In the genomic region with DNA sequence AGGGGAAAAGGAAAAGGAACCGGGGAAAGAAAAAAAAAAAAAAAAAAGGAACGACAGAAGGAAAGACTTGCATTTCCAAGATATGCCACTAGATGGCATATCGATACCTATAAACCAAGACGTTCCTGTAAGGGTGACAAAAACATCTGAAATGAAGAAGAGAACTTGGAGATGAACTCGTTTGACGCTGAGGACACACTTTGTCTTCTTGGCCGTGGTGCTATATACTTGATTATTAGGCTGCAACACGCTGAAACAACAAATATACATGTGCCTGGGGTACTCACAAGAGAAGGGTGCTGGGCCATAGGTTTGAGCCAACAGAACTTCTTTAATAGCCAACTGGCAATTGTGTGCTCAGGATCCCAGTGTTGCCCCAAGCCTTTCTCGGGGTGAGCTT, we compare ENCODE assay signal across 8 mouse cellular contexts.
DNase-seq lines count a peak whose midpoint lies in the region; ATAC-seq and TF ChIP-seq lines count a peak whose summit lies in the region.

No protein-coding gene starts in this region.

- H3K9ac ChIP-seq in heart, adult 2 months (ENCODE audit: low read depth, low read length), result no peak overlapping the region
- no peak overlapping the region for H3K9ac ChIP-seq in limb, embryonic 12.5 days (replicated peaks)
- no peak overlapping the region for H3K9ac ChIP-seq in neural tube, embryonic 11.5 days (ENCODE audit: low read length)

- TF ChIP-seq POLR2A in heart, adult 2 months (IDR thresholded peaks at IDR 0.05; ENCODE audit: insufficient read depth, low read depth, low read length), result no peak

- intact Hi-C loops in heart, adult 2 months (cut with DNase I), result loop anchor here (1.0 to 2.0 kb wide), 2 partner anchors 313 to 374 kb away; partner anchors contain the start of gene E130311K13Rik
- intact Hi-C loops in heart, postnatal 25 days (cut with DNase I), result loop anchor here (5.0 kb wide), 2 partner anchors 312 to 372 kb away; partner anchors contain the start of gene E130311K13Rik
- intact Hi-C loops in heart, postnatal 10 days (cut with DNase I), result loop anchor here (1.0 to 10.0 kb wide), 2 partner anchors 374 to 1240 kb away; partner anchors contain the start of gene E130311K13Rik

- 0 out of 2 replicates have a peak overlapping the region, but pooled peaks have one; percentile 10 for H3K4me2 ChIP-seq in limb, embryonic 12.5 days
- no peak overlapping the region for H3K4me2 ChIP-seq in neural tube, embryonic 11.5 days (ENCODE audit: low read depth)

- H3K27ac ChIP-seq in heart, adult 2 months, result no peak overlapping the region
- H3K27ac ChIP-seq in limb, embryonic 12.5 days, result no peak overlapping the region
- H3K27ac ChIP-seq in neural tube, embryonic 11.5 days (ENCODE audit: low read depth, low read length), result no peak overlapping the region

- no peak for TF ChIP-seq EP300 in heart, adult 2 months (IDR thresholded peaks at IDR 0.05; ENCODE audit: insufficient read depth, low read depth, low read length)

- no peaks in the 10 kb centered on the region for H3K27me3 ChIP-seq in heart, adult 2 months (ENCODE audit: control insufficient read depth, insufficient read depth, low read length)
- no peaks in the 10 kb centered on the region for H3K27me3 ChIP-seq in E14TG2a.4 (ENCODE audit: insufficient read depth, low read length)
- H3K27me3 ChIP-seq in limb, embryonic 12.5 days, result no peaks in the 10 kb centered on the region
- H3K27me3 ChIP-seq in neural tube, embryonic 11.5 days (ENCODE audit: control insufficient read depth, insufficient read depth, low read length), result no peaks in the 10 kb centered on the region

- no peak for DNase-seq in heart, adult 2 months
- no peak for DNase-seq in heart, postnatal 25 days (ENCODE audit: low spot score)
- peak; percentile 39 for DNase-seq in cerebellum, adult 9-10 months
- DNase-seq in heart, postnatal 10 days, result peak; percentile 34 to 66
- DNase-seq in neural tube, embryonic 11.5 days (ENCODE audit: low spot score), result peak; percentile 45

- H3K36me3 ChIP-seq in heart, adult 2 months (ENCODE audit: control insufficient read depth, insufficient read depth, low read length), result no peaks in the 10 kb centered on the region
- H3K36me3 ChIP-seq in E14TG2a.4 (ENCODE audit: insufficient read depth, low read length), result no peaks in the 10 kb centered on the region
- H3K36me3 ChIP-seq in limb, embryonic 12.5 days, result no peaks in the 10 kb centered on the region
- H3K36me3 ChIP-seq in neural tube, embryonic 11.5 days (ENCODE audit: control insufficient read depth, insufficient read depth, low read length), result no peaks in the 10 kb centered on the region

- peaks cover 3% of the 10 kb centered on the region; the same call in 1 of the 2 replicates for H3K9me3 ChIP-seq in E14TG2a.4 (ENCODE audit: low read length)
- no peaks in the 10 kb centered on the region for H3K9me3 ChIP-seq in limb, embryonic 12.5 days
- no peaks in the 10 kb centered on the region for H3K9me3 ChIP-seq in neural tube, embryonic 11.5 days (ENCODE audit: control insufficient read depth, low read length)

- TF ChIP-seq CTCF in heart, adult 2 months (IDR thresholded peaks at IDR 0.05), result peak; percentile 79
- TF ChIP-seq CTCF in E14TG2a.4 (conservative IDR thresholded peaks at IDR 0.05; ENCODE audit: low read length), result peak; percentile 64

- H3K79me2 ChIP-seq in heart, adult 2 months (replicated peaks; ENCODE audit: control insufficient read depth, insufficient read depth, low read length), result no peaks in the 10 kb centered on the region

- no peaks in the 10 kb centered on the region for H3K4me1 ChIP-seq in heart, adult 2 months (ENCODE audit: control insufficient read depth, insufficient read depth, low read length)
- H3K4me1 ChIP-seq in E14TG2a.4 (replicated peaks; ENCODE audit: low read depth, low read length), result no peaks in the 10 kb centered on the region
- H3K4me1 ChIP-seq in limb, embryonic 12.5 days (replicated peaks), result peaks cover 12% of the 10 kb centered on the region; the same call in 1 of the 2 replicates
- H3K4me1 ChIP-seq in neural tube, embryonic 11.5 days (ENCODE audit: control insufficient read depth, insufficient read depth, low read length), result no peaks in the 10 kb centered on the region

- no peak overlapping the region for H3K4me3 ChIP-seq in heart, adult 2 months
- no peak overlapping the region for H3K4me3 ChIP-seq in E14TG2a.4 (replicated peaks; ENCODE audit: low read length)
- H3K4me3 ChIP-seq in limb, embryonic 12.5 days (replicated peaks), result no peak overlapping the region
- H3K4me3 ChIP-seq in neural tube, embryonic 11.5 days (ENCODE audit: low read depth, low read length), result no peak overlapping the region

- 8% methylated on average over 9 of the region's 9 CpGs for WGBS in heart, adult 2 months
- 11% methylated on average over 9 of the region's 9 CpGs for WGBS in limb, embryonic 12.5 days
- 8% methylated on average over 9 of the region's 9 CpGs for WGBS in neural tube, embryonic 11.5 days

- no peak for ATAC-seq in limb, embryonic 12.5 days (ENCODE audit: insufficient number of reproducible peaks, insufficient read depth, low FRiP score, low TSS enrichment, low read depth)
- 0 out of 2 replicates have a peak, but pooled peaks have one; percentile 23 for ATAC-seq in neural tube, embryonic 11.5 days (ENCODE audit: insufficient read depth, low FRiP score, low TSS enrichment)
- no peak for ATAC-seq in erythroid progenitor cell, adult 5-6 weeks (replicated peaks; ENCODE audit: low FRiP score, poor library complexity, severe bottlenecking)

Comparison
In these comparisons a context has a peak if more than half of its experiments do, and no peak if none do; other contexts are left out.
1. DNase-seq: peak in cerebellum, adult 9-10 months (single experiment), heart, postnatal 10 days (2 of 2) and neural tube, embryonic 11.5 days (single experiment); none in heart, adult 2 months (0 of 2) and heart, postnatal 25 days (single experiment).